Mouse (Mus musculus) CH12.LX (cell line): Measurements from ENCODE around the gene Itgb7. TPM values are rescaled to one million over a fixed set of nuclear protein-coding genes. Genes with fewer than 3 reads are reported as not detected.

Experiments
- DNase-seq: peaks from one replicate; pipeline ENCODE4 v3.0.0-alpha.2; 2013; ENCODE audit errors: extremely low read depth
- H3K27ac ChIP-seq: 2 replicates; pipeline ENCODE4 v1.5.1; 2012; ENCODE audit warnings: low read depth, mild to moderate bottlenecking, control low read depth, moderate library complexity; ENCODE audit not compliant: insufficient read depth
- H3K27me3 ChIP-seq: replicated peaks from 2 replicates; pipeline ENCODE3; 2012; ENCODE audit warnings: inconsistent platforms
- H3K36me3 ChIP-seq, 2 experiments: replicated peaks in 1 of 2; 2 replicates each; pipeline versions ENCODE3 to v1.6.1; 2012; ENCODE audit warnings: inconsistent platforms in 1 of 2, low read length in 1 of 2, mild to moderate bottlenecking in 1 of 2, mixed read lengths in 1 of 2, moderate library complexity in 1 of 2; ENCODE audit not compliant: control insufficient read depth in 1 of 2, insufficient read depth in 1 of 2
- H3K4me1 ChIP-seq, 2 experiments: 2 replicates each; pipeline ENCODE4 v1.6.1; 2012; ENCODE audit warnings: inconsistent platforms in 1 of 2, moderate library complexity in 1 of 2; ENCODE audit not compliant: insufficient read depth in 2 of 2, control insufficient read depth in 1 of 2
- H3K4me2 ChIP-seq: 2 replicates; pipeline ENCODE4 v1.6.1; 2012; ENCODE audit warnings: low read depth, mild to moderate bottlenecking, control low read depth; ENCODE audit not compliant: poor library complexity, insufficient read depth, severe bottlenecking
- H3K4me3 ChIP-seq, 3 experiments: fragments of 150-350 bp in 1 of 3; sonication (generic) in 1 of 3; replicated peaks in 1 of 3; 2 replicates each; pipeline versions ENCODE3 to v1.5.1; 2011 to 2012; ENCODE audit warnings: low read depth in 2 of 3, low read length in 2 of 3, mild to moderate bottlenecking in 2 of 3, moderate library complexity in 2 of 3, control low read depth in 1 of 3, improper control_type of control experiment in 1 of 3, inconsistent platforms in 1 of 3, mixed read lengths in 1 of 3; ENCODE audit not compliant: poor library complexity in 1 of 3
- H3K79me2 ChIP-seq: replicated peaks from 2 replicates; pipeline ENCODE4 v1.6.1; 2012; ENCODE audit warnings: mild to moderate bottlenecking, moderate library complexity; ENCODE audit not compliant: control insufficient read depth, poor library complexity, insufficient read depth, severe bottlenecking; ENCODE audit errors: extremely low read depth
- H3K9ac ChIP-seq: 2 replicates; pipeline ENCODE4 v1.6.1; 2012; ENCODE audit warnings: low read depth, mild to moderate bottlenecking, control low read depth, moderate library complexity; ENCODE audit not compliant: insufficient read depth
- H3K9me3 ChIP-seq: replicated peaks from 2 replicates; pipeline ENCODE3; 2012; ENCODE audit warnings: low read length, inconsistent platforms, mixed read lengths
- CHD1 ChIP-seq: IDR thresholded peaks from 2 replicates; pipeline ENCODE4 v1.6.1; 2012; ENCODE audit warnings: low read depth, low read length, improper control_type of control experiment, inconsistent platforms
- CTCF ChIP-seq, 2 experiments: IDR thresholded peaks in 1 of 2; conservative IDR thresholded peaks in 1 of 2; 2 replicates each; pipeline ENCODE4 v1.5.1; 2011 to 2012; ENCODE audit warnings: low read depth in 2 of 2, low read length in 2 of 2, improper control_type of control experiment in 1 of 2, inconsistent platforms in 1 of 2, mild to moderate bottlenecking in 1 of 2, moderate library complexity in 1 of 2
- ELF1 ChIP-seq: IDR thresholded peaks from 2 replicates; pipeline ENCODE4 v1.6.1; 2014; ENCODE audit warnings: low read depth, mild to moderate bottlenecking, inconsistent platforms, low read length, improper control_type of control experiment
- EP300 ChIP-seq: IDR thresholded peaks from 2 replicates; pipeline ENCODE4 v1.6.1; 2011; ENCODE audit warnings: low read length, improper control_type of control experiment
- GABPA ChIP-seq: IDR thresholded peaks from 2 replicates; pipeline ENCODE4 v1.6.1; 2012; ENCODE audit warnings: low read depth, low read length, improper control_type of control experiment, inconsistent platforms; ENCODE audit not compliant: insufficient replicate concordance
- MAX ChIP-seq: IDR thresholded peaks from 2 replicates; pipeline ENCODE4 v1.6.1; 2011; ENCODE audit warnings: low read length, improper control_type of control experiment
- MAZ ChIP-seq: IDR thresholded peaks from 2 replicates; pipeline ENCODE4 v1.6.1; 2012; ENCODE audit warnings: low read depth, mild to moderate bottlenecking, inconsistent platforms, low read length, improper control_type of control experiment, moderate library complexity
- NRF1 ChIP-seq: IDR thresholded peaks from 2 replicates; pipeline ENCODE4 v1.6.1; 2014; ENCODE audit warnings: low read depth, mild to moderate bottlenecking, inconsistent platforms, low read length, improper control_type of control experiment, moderate library complexity
- PAX5 ChIP-seq: IDR thresholded peaks from 2 replicates; pipeline ENCODE4 v1.6.1; 2012; ENCODE audit warnings: low read length, inconsistent platforms, mixed read lengths
- POLR2AphosphoS2 ChIP-seq: IDR thresholded peaks from 2 replicates; pipeline ENCODE4 v1.6.1; 2011; ENCODE audit warnings: low read depth, low read length, improper control_type of control experiment
- RCOR1 ChIP-seq: conservative IDR thresholded peaks from 2 replicates; pipeline ENCODE4 v1.6.1; 2012; ENCODE audit warnings: low read depth, mild to moderate bottlenecking, inconsistent platforms, low read length, improper control_type of control experiment
- SIN3A ChIP-seq: IDR thresholded peaks from 2 replicates; pipeline ENCODE4 v1.6.1; 2012; ENCODE audit warnings: low read length, improper control_type of control experiment, inconsistent platforms
- SMC3 ChIP-seq: IDR thresholded peaks from 2 replicates; pipeline ENCODE4 v1.6.1; 2011; ENCODE audit warnings: low read depth, low read length, improper control_type of control experiment
- TBP ChIP-seq: conservative IDR thresholded peaks from 2 replicates; pipeline ENCODE4 v1.6.1; 2011; ENCODE audit warnings: low read depth, low read length, improper control_type of control experiment
- UBTF ChIP-seq: IDR thresholded peaks from 2 replicates; pipeline ENCODE4 v1.6.1; 2012; ENCODE audit warnings: low read depth, mild to moderate bottlenecking, inconsistent platforms, low read length, improper control_type of control experiment, moderate library complexity
- USF1 ChIP-seq: IDR thresholded peaks from 2 replicates; pipeline ENCODE4 v1.6.1; 2014; ENCODE audit warnings: low read depth, mild to moderate bottlenecking, inconsistent platforms, low read length, improper control_type of control experiment
- USF2 ChIP-seq: conservative IDR thresholded peaks from 2 replicates; pipeline ENCODE4 v1.6.1; 2011; ENCODE audit warnings: low read depth, low read length, improper control_type of control experiment
- ZKSCAN1 ChIP-seq: IDR thresholded peaks from 2 replicates; pipeline ENCODE4 v1.6.1; 2012; ENCODE audit warnings: low read depth, inconsistent platforms, low read length, improper control_type of control experiment, borderline replicate concordance
- ZNF384 ChIP-seq: IDR thresholded peaks from 2 replicates; pipeline ENCODE4 v1.6.1; 2012; ENCODE audit warnings: low read depth, low read length, improper control_type of control experiment, inconsistent platforms
- dilution Hi-C: fragments of 300-500 bp; cut with MboI; formaldehyde crosslinking; loops from 2 replicates; pipeline ENCODE4 v1.14.3; 2020; ENCODE audit warnings: low sequenced_read_pairs; ENCODE audit not compliant: extremely low pct_unique_long_range_greater_than_20kb, extremely low pct_ligation_motif_present
- in situ Hi-C: fragments of 300-500 bp; cut with MboI; formaldehyde crosslinking; loops from 3 replicates; pipeline ENCODE4 v1.14.3; 2019; ENCODE audit warnings: low sequenced_read_pairs, low pct_ligation_motif_present, low pct_unique_long_range_greater_than_20kb, mixed read lengths
- polyA plus RNA-seq: library from polyadenylated mRNA; unstranded; fragments of >175 nt; gene quantifications from 2 replicates; pipeline ENCODE4 v1.2.1, GENCODE M21; 2012; ENCODE audit warnings: low read depth; ENCODE audit not compliant: insufficient read length
- total RNA-seq, 2 experiments: library from RNA; depleted of rRNA; stranded (reverse); fragments of 300-350 nt in 1 of 2; fragments of >200 nt in 1 of 2; gene quantifications; 2 replicates each; pipeline ENCODE4 v1.2.3; 2012 to 2014

Gene Itgb7
- total and polyA plus RNA-seq, 3 experiments = 1.8 to 17.7 (median 2.8) TPM

- DNase-seq = no peak
- H3K9me3 ChIP-seq = no peaks in the 10 kb centered on the region
- H3K4me3 ChIP-seq = no peak overlapping the region
- TF ChIP-seq RCOR1 (no peak), POLR2AphosphoS2 (no peak), CTCF (conservative IDR thresholded peaks at IDR 0.05 in 1 of 2, IDR thresholded peaks at IDR 0.05 in 1 of 2; ENCODE audit: low read depth in 2 of 2, low read length in 2 of 2) (no peak), CHD1 (no peak), EP300 (no peak), MAZ (no peak), TBP (no peak), MAX (no peak), SIN3A (no peak)
- peaks cover 0 to 4% of the 10 kb centered on the region in 2 experiments for H3K36me3 ChIP-seq
- in situ Hi-C loops (no loop called here), dilution Hi-C loops (no loop called here)
- no peak overlapping the region for H3K27ac ChIP-seq
- H3K4me2 ChIP-seq = no peak overlapping the region
- peaks cover 17 to 38% of the 10 kb centered on the region in 2 experiments for H3K4me1 ChIP-seq
- H3K27me3 ChIP-seq = peaks cover 2% of the 10 kb centered on the region
- H3K9ac ChIP-seq = no peak overlapping the region
- H3K79me2 ChIP-seq = no peaks in the 10 kb centered on the region
Measured at GRCm38 (mm10) chr15:102188096-102188495, 43.6 kb downstream of the Itgb7 start.

GRCm38 (mm10) chr15:102186239-102186638 is 45.5 kb downstream of the Itgb7 start:
- DNase-seq = no peak
- dilution Hi-C loops = no loop called here
- Histone ChIP-seq H3K36me3 (peaks cover 0 to 4% of the 10 kb centered on the region in 2 experiments), H3K4me3 (no peak overlapping the region), H3K9ac (no peak overlapping the region), H3K79me2 (no peaks in the 10 kb centered on the region), H3K27ac (no peak overlapping the region), H3K9me3 (no peaks in the 10 kb centered on the region), H3K4me2 (no peak overlapping the region), H3K27me3 (peaks cover 2% of the 10 kb centered on the region), H3K4me1 (peaks cover 7 to 19% of the 10 kb centered on the region in 2 experiments)
- TF ChIP-seq ZNF384 (no peak), ZKSCAN1 (no peak), RCOR1 (no peak), NRF1 (no peak), CHD1 (no peak), USF1 (no peak), UBTF (no peak), SIN3A (no peak)
- in situ Hi-C loops = no loop called here

GRCm38 (mm10) chr15:102183076-102183475 is 48.7 kb downstream of the Itgb7 start:
- Histone ChIP-seq H3K79me2 (no peaks in the 10 kb centered on the region), H3K27me3 (no peaks in the 10 kb centered on the region), H3K9me3 (no peaks in the 10 kb centered on the region), H3K4me2 (no peak overlapping the region), H3K36me3 (peaks cover 0 to 8% of the 10 kb centered on the region in 2 experiments), H3K27ac (no peak overlapping the region), H3K4me3 (no peak overlapping the region), H3K4me1 (peaks cover 0 to 4% of the 10 kb centered on the region in 2 experiments; a peak in 2 of 4 replicates), H3K9ac (no peak overlapping the region)
- dilution Hi-C loops = no loop called here
- TF ChIP-seq PAX5 = no peak
- no peak for TF ChIP-seq SMC3
- no peak for TF ChIP-seq RCOR1
- TF ChIP-seq USF2 = no peak
- TF ChIP-seq GABPA = no peak
- no peak for TF ChIP-seq ELF1
- in situ Hi-C loops = no loop called here
- no peak for DNase-seq
